Comparison of ENCODE assay signal across 8 mouse cellular contexts in genomic region chr3:108570813-108571212, GRCm38 (mm10). TPM values are rescaled to one million over a fixed set of nuclear protein-coding genes. Genes with fewer than 3 reads are reported as not detected.
DNase-seq lines count a peak whose midpoint lies in the region; ATAC-seq and TF ChIP-seq lines count a peak whose summit lies in the region.

No protein-coding gene starts in this region.

- peaks cover 39% of the 10 kb centered on the region for H3K4me1 ChIP-seq in forebrain, embryonic 13.5 days
- peaks cover 45% of the 10 kb centered on the region for H3K4me1 ChIP-seq in forebrain, embryonic 10.5 days
- H3K4me1 ChIP-seq in lung, embryonic 15.5 days: peaks cover 9% of the 10 kb centered on the region
- H3K4me1 ChIP-seq in lung, adult 2 months (ENCODE audit: control insufficient read depth, insufficient read depth, low read length): peaks cover 4% of the 10 kb centered on the region
- peaks cover 12% of the 10 kb centered on the region for H3K4me1 ChIP-seq in intestine, embryonic 15.5 days (replicated peaks)
- peaks cover 20% of the 10 kb centered on the region for H3K4me1 ChIP-seq in midbrain, embryonic 15.5 days

- H3K27ac ChIP-seq in forebrain, embryonic 13.5 days: no peak overlapping the region
- no peak overlapping the region for H3K27ac ChIP-seq in forebrain, embryonic 10.5 days
- no peak overlapping the region for H3K27ac ChIP-seq in lung, embryonic 15.5 days
- no peak overlapping the region for H3K27ac ChIP-seq in intestine, embryonic 15.5 days
- H3K27ac ChIP-seq in midbrain, embryonic 15.5 days: peak overlapping the region; percentile 76; the same call in 1 of the 2 replicates

- TF ChIP-seq POLR2A in lung, adult 2 months (IDR thresholded peaks at IDR 0.05; ENCODE audit: borderline replicate concordance, extremely low read depth, low read depth, low read length): no peak

- no peak for DNase-seq in forebrain, embryonic 10.5 days (ENCODE audit: extremely low spot score, low spot score)
- DNase-seq in lung, adult 2 months: no peak
- DNase-seq in frontal cortex, postnatal 36 days (ENCODE audit: low spot score in 2 of 2): no peak

- TF ChIP-seq CTCF in lung, adult 2 months (IDR thresholded peaks at IDR 0.05; ENCODE audit: insufficient read depth, low read length): no peak

- H3K9me3 ChIP-seq in forebrain, embryonic 13.5 days (replicated peaks): no peaks in the 10 kb centered on the region
- no peaks in the 10 kb centered on the region for H3K9me3 ChIP-seq in forebrain, embryonic 10.5 days
- H3K9me3 ChIP-seq in lung, embryonic 15.5 days: no peaks in the 10 kb centered on the region
- no peaks in the 10 kb centered on the region for H3K9me3 ChIP-seq in intestine, embryonic 15.5 days
- no peaks in the 10 kb centered on the region for H3K9me3 ChIP-seq in midbrain, embryonic 15.5 days

- no peaks in the 10 kb centered on the region for H3K27me3 ChIP-seq in forebrain, embryonic 13.5 days
- H3K27me3 ChIP-seq in forebrain, embryonic 10.5 days (ENCODE audit: poor library complexity, severe bottlenecking): no peaks in the 10 kb centered on the region
- H3K27me3 ChIP-seq in lung, embryonic 15.5 days: no peaks in the 10 kb centered on the region; the same call in 1 of the 2 replicates
- no peaks in the 10 kb centered on the region for H3K27me3 ChIP-seq in intestine, embryonic 15.5 days (replicated peaks)
- H3K27me3 ChIP-seq in midbrain, embryonic 15.5 days (replicated peaks): no peaks in the 10 kb centered on the region

- no peak overlapping the region for H3K9ac ChIP-seq in forebrain, embryonic 13.5 days
- H3K9ac ChIP-seq in lung, embryonic 15.5 days: no peak overlapping the region
- H3K9ac ChIP-seq in intestine, embryonic 15.5 days: no peak overlapping the region
- no peak overlapping the region for H3K9ac ChIP-seq in midbrain, embryonic 15.5 days

- H3K36me3 ChIP-seq in forebrain, embryonic 13.5 days (ENCODE audit: poor library complexity, severe bottlenecking): no peaks in the 10 kb centered on the region
- H3K36me3 ChIP-seq in forebrain, embryonic 10.5 days (replicated peaks): peaks cover 3% of the 10 kb centered on the region
- H3K36me3 ChIP-seq in lung, embryonic 15.5 days: no peaks in the 10 kb centered on the region
- no peaks in the 10 kb centered on the region for H3K36me3 ChIP-seq in intestine, embryonic 15.5 days
- H3K36me3 ChIP-seq in midbrain, embryonic 15.5 days (replicated peaks): no peaks in the 10 kb centered on the region

- peak overlapping the region; percentile 78 for H3K4me2 ChIP-seq in forebrain, embryonic 13.5 days
- H3K4me2 ChIP-seq in lung, embryonic 15.5 days: peak overlapping the region; percentile 68
- no peak overlapping the region for H3K4me2 ChIP-seq in intestine, embryonic 15.5 days (replicated peaks)
- peak overlapping the region; percentile 67 for H3K4me2 ChIP-seq in midbrain, embryonic 15.5 days

- WGBS in forebrain, embryonic 13.5 days: 89% methylated on average over 14 of the region's 14 CpGs
- WGBS in forebrain, embryonic 10.5 days: 87% methylated on average over 14 of the region's 14 CpGs
- 85% methylated on average over 14 of the region's 14 CpGs for WGBS in lung, embryonic 15.5 days
- WGBS in lung, adult 2 months: 81% methylated on average over 14 of the region's 14 CpGs
- WGBS in intestine, embryonic 15.5 days: 85% methylated on average over 14 of the region's 14 CpGs
- 90% methylated on average over 14 of the region's 14 CpGs for WGBS in midbrain, embryonic 15.5 days

- ATAC-seq in forebrain, embryonic 13.5 days: no peak
- no peak for ATAC-seq in lung, embryonic 15.5 days (ENCODE audit: borderline replicate concordance, extremely low read depth, low FRiP score, low TSS enrichment)
- ATAC-seq in intestine, embryonic 15.5 days: no peak
- ATAC-seq in midbrain, embryonic 15.5 days (replicated peaks): no peak
- no peak for ATAC-seq in cerebellum, adult (ENCODE audit: insufficient number of reproducible peaks, low FRiP score, low TSS enrichment)

- H3K4me3 ChIP-seq in forebrain, embryonic 13.5 days: no peak overlapping the region
- H3K4me3 ChIP-seq in forebrain, embryonic 10.5 days: no peak overlapping the region
- peak overlapping the region; percentile 63 for H3K4me3 ChIP-seq in lung, embryonic 15.5 days
- H3K4me3 ChIP-seq in lung, adult 2 months (replicated peaks; ENCODE audit: extremely low read depth, low read depth, low read length): no peak overlapping the region
- 0 out of 2 replicates have a peak overlapping the region, but pooled peaks have one; percentile 59 for H3K4me3 ChIP-seq in intestine, embryonic 15.5 days (replicated peaks)
- peak overlapping the region; percentile 48 for H3K4me3 ChIP-seq in midbrain, embryonic 15.5 days

RNA-seq across cellular contexts. Expression of gene Taf13, which starts 0.7 kb away (rescaled TPM):
- 57.7 and 58.4 TPM in 2 replicates for polyA plus RNA-seq in forebrain, embryonic 13.5 days (2015; fragmentation: Nextera tagmentation; extraction: Ambion mirVana)
- polyA plus RNA-seq in forebrain, embryonic 10.5 days (2016; fragmentation: Nextera tagmentation; extraction: Ambion mirVana): 58.2 and 59.8 TPM in 2 replicates
- polyA plus RNA-seq in lung, embryonic 15.5 days (2015; fragmentation: Nextera tagmentation; extraction: Ambion mirVana): 40.3 and 44.6 TPM in 2 replicates
- polyA plus RNA-seq in lung, adult 2 months (2012; rRNA removed): 2.0 and 4.0 TPM in 2 replicates
- polyA plus RNA-seq in intestine, embryonic 15.5 days (2015; fragmentation: Nextera tagmentation; extraction: Ambion mirVana): 38.4 and 39.4 TPM in 2 replicates
- 53.8 and 54.6 TPM in 2 replicates for polyA plus RNA-seq in midbrain, embryonic 15.5 days (2015; fragmentation: Nextera tagmentation; extraction: Ambion mirVana)

RNA-seq across cellular contexts. Expression of gene Tmem167b, which starts 8.5 kb away (rescaled TPM):
- polyA plus RNA-seq in forebrain, embryonic 13.5 days (2015; fragmentation: Nextera tagmentation; extraction: Ambion mirVana): 59.5 and 61.9 TPM in 2 replicates
- 36.9 and 37.9 TPM in 2 replicates for polyA plus RNA-seq in forebrain, embryonic 10.5 days (2016; fragmentation: Nextera tagmentation; extraction: Ambion mirVana)
- polyA plus RNA-seq in lung, embryonic 15.5 days (2015; fragmentation: Nextera tagmentation; extraction: Ambion mirVana): 43.1 and 43.3 TPM in 2 replicates
- polyA plus RNA-seq in lung, adult 2 months (2012; rRNA removed): 7.0 and 9.8 TPM in 2 replicates
- polyA plus RNA-seq in intestine, embryonic 15.5 days (2015; fragmentation: Nextera tagmentation; extraction: Ambion mirVana): 34.3 and 35.5 TPM in 2 replicates
- polyA plus RNA-seq in midbrain, embryonic 15.5 days (2015; fragmentation: Nextera tagmentation; extraction: Ambion mirVana): 56.1 TPM in 2 replicates

RNA-seq across cellular contexts. Expression of gene Wdr47, which starts 20.3 kb away (rescaled TPM):
- 70.8 and 72.9 TPM in 2 replicates for polyA plus RNA-seq in forebrain, embryonic 13.5 days (2015; fragmentation: Nextera tagmentation; extraction: Ambion mirVana)
- polyA plus RNA-seq in forebrain, embryonic 10.5 days (2016; fragmentation: Nextera tagmentation; extraction: Ambion mirVana): 14.9 TPM in 2 replicates
- 10.4 and 10.8 TPM in 2 replicates for polyA plus RNA-seq in lung, embryonic 15.5 days (2015; fragmentation: Nextera tagmentation; extraction: Ambion mirVana)
- 5.7 and 8.3 TPM in 2 replicates for polyA plus RNA-seq in lung, adult 2 months (2012; rRNA removed)
- polyA plus RNA-seq in intestine, embryonic 15.5 days (2015; fragmentation: Nextera tagmentation; extraction: Ambion mirVana): 7.0 and 8.7 TPM in 2 replicates
- polyA plus RNA-seq in midbrain, embryonic 15.5 days (2015; fragmentation: Nextera tagmentation; extraction: Ambion mirVana): 110 and 114 TPM in 2 replicates

RNA-seq across cellular contexts. Expression of gene 5330417C22Rik, which starts 34.5 kb away (rescaled TPM):
- polyA plus RNA-seq in forebrain, embryonic 13.5 days (2015; fragmentation: Nextera tagmentation; extraction: Ambion mirVana): 4.3 and 6.4 TPM in 2 replicates
- 1.1 and 1.2 TPM in 2 replicates for polyA plus RNA-seq in forebrain, embryonic 10.5 days (2016; fragmentation: Nextera tagmentation; extraction: Ambion mirVana)
- 16.4 and 16.6 TPM in 2 replicates for polyA plus RNA-seq in lung, embryonic 15.5 days (2015; fragmentation: Nextera tagmentation; extraction: Ambion mirVana)
- 45.7 and 56.3 TPM in 2 replicates for polyA plus RNA-seq in lung, adult 2 months (2012; rRNA removed)
- polyA plus RNA-seq in intestine, embryonic 15.5 days (2015; fragmentation: Nextera tagmentation; extraction: Ambion mirVana): 17.1 and 26.7 TPM in 2 replicates
- polyA plus RNA-seq in midbrain, embryonic 15.5 days (2015; fragmentation: Nextera tagmentation; extraction: Ambion mirVana): 18.9 and 19.4 TPM in 2 replicates

RNA-seq across cellular contexts. Expression of gene 1700013F07Rik, which starts 36.9 kb away (rescaled TPM):
- polyA plus RNA-seq in forebrain, embryonic 13.5 days (2015; fragmentation: Nextera tagmentation; extraction: Ambion mirVana): 0.92 and 1.1 TPM in 2 replicates
- 0.29 and 0.42 TPM in 2 replicates for polyA plus RNA-seq in forebrain, embryonic 10.5 days (2016; fragmentation: Nextera tagmentation; extraction: Ambion mirVana)
- 0.99 and 1.1 TPM in 2 replicates for polyA plus RNA-seq in lung, embryonic 15.5 days (2015; fragmentation: Nextera tagmentation; extraction: Ambion mirVana)
- polyA plus RNA-seq in lung, adult 2 months (2012; rRNA removed): 7.1 and 7.7 TPM in 2 replicates
- 0.34 TPM in 1 of 2 replicates, not detected in the other for polyA plus RNA-seq in intestine, embryonic 15.5 days (2015; fragmentation: Nextera tagmentation; extraction: Ambion mirVana)
- 2.8 and 3.5 TPM in 2 replicates for polyA plus RNA-seq in midbrain, embryonic 15.5 days (2015; fragmentation: Nextera tagmentation; extraction: Ambion mirVana)

Comparison
In these comparisons a context has a peak if more than half of its experiments do, and no peak if none do; other contexts are left out.
1. H3K4me3 ChIP-seq: peak in lung, embryonic 15.5 days (single experiment), intestine, embryonic 15.5 days (single experiment) and midbrain, embryonic 15.5 days (single experiment); none in forebrain, embryonic 13.5 days (single experiment), forebrain, embryonic 10.5 days (single experiment) and lung, adult 2 months (single experiment).